Mouse (Mus musculus) lung, postnatal 25 days (tissue): ENCODE measurements at regions not wholly inside any gene's neighbourhood (a gene's known extent, or its start where the extent isn't known, plus 50 kb on each side); places are given as distances from the start of the nearest gene placed in this dataset.
A peak's percentile ranks its signal among the peaks of the same experiment; 100 is the strongest.

Experiments
- DNase-seq: peaks from one replicate; pipeline ENCODE4 v3.0.0; 2022; ENCODE audit warnings: low spot score

DNA sequence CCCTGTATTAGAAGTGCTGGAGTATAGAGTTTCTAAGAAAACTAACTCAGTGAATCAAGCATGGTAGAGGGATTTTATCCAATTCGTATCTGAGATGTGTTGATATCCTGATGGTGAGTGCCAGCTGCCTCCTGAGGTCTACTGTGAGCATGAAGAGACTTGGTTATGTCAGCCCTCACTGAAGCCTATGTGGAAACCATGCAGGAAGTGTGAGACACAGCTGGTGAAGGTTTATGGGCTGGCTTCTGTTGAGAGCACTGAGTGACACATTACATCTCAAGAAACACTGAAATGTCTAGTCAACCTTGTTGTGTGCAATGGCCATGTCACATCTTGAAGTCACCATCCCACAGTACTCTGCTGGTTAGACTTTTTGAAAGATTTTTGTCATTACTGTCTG is 104.6 kb downstream of the Psmg1 start:
- no peak for DNase-seq

DNA sequence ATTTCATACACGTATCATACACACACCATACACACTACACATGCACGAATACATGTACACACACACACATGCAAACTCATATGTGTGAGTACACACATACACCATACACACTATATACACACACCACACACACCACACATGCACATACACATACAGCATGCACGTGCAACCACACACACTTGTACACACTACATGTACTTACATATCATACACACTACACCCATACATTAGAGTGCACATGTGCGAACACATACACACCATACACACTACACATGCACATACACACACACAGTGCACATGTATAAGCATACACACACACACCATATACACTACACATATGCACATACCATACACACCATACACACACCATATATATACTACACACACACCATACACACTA is 117.5 kb downstream of the Psmg1 start:
- no peak for DNase-seq

DNA sequence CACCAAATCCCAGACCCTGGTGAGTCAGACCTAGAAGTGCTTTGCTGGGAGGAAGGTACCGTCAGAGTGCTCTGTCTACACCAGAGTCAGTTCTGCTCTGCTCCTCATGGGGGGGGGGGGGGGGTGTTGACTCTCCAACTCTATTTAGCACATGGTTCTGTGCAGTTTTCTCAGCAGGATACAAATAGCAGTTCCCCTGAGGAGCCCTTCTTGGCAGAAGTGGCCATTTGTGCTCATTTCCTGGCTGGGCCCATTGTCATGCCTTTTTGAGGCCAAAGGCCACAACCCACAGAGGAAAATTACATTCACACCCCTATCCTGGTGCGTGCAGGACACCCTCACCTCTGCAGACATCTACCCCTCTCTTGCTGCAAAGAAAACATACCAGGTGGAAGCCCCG is 118.3 kb downstream of the Psmg1 start:
- DNase-seq, result no peak

DNA sequence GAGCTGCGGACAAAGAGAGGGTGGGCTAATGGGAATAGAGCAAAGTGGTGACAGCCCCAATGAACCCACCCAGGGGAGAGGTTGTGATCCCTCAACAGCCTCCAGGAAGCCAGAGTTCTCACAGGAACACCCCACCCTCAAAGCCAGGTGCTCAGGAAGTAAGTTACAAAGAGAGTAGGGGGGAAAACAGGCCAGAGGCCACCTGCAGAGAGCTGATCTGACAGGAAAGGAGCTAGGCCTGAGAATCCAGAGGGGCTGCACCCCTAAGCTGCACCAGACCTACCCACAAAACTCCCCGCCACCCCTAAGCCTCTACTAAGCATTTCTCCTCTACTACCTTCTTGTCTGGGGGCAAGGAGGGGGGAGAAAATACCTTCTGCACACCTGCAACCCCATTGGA is 120.5 kb downstream of the Psmg1 start:
- no peak for DNase-seq

DNA sequence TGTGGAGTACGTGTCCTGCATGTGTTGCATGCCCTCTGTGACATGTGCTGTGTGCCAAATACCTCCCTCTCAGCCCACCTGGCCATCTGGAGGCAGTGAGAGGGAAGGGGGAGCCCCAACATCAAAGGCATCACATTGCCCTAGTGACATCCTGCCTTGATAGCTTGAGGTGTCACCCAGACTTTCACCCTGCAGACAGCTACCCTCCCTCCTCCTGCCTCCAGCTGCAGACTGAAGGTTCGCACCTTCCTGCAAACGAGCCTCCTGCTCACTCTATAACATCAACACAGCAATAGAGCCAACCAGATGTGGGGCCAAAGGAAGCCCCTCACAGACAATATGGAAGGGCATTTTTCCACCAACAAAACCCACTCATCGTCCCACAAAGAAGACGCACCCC is 121.3 kb downstream of the Psmg1 start:
- no peak for DNase-seq

DNA sequence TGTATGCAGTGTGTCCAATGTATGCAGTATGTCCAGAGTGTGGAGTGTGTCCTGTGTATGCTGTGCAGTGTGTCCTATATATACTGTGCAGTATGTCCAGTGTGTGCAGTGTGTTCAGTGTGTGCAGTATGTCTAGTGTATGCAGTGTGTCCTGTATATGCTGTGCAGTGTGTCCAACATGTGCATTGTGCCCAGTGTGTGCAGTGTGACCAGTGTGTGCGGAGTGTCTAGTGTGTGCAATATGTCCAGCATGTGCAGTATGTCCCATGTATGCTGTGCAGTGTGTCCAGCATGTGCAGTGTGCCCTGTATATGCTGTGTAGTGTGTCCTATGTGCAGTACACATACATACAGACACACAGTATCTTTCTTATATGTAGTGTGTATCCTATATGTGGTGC is 121.9 kb downstream of the Psmg1 start:
- DNase-seq, result no peak

DNA sequence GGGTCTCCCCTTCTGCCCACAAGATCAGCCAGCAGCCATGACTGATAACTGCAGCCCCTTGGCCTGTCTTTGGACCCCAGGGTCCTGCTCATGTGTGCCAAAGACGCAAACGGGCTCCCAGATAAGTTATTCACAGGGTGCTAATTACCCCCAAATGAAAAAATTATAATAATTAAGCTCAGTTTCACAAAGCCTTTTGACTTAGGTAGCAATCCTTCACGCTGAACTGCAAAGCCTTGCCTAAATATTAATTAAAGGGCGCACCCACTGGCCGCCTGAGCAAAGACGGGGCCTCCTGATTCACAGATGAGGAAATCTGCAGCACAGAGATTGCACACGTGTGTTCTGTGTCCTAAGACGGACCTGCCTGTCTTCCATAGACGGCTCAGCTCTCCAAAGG is 123.2 kb downstream of the Psmg1 start:
- no peak for DNase-seq

DNA sequence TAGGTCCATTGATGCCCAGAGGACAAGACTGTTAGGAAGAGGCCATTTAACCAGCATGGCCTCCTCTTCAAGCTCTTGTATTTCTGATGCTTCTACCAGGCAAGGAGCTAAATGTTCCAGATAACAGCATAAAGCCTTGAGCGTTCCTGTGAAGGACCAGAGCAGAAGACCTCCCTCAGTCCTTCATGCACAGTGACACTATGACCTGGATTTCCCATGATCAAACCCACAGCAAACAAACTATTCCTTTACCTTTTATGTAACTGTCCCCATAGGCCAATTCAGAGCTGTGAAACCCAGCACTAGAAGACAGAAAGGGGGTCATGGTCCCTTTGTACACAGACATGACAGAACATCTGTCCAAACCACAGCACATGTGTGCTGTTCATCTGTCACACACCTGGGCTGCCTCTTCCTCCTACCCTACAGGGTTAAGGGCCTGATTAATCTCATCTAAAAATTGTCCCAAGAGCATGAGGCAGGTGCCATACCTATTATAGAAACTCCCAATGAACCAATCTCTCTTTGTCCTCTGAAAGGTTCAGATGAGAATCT is 123.8 kb downstream of the Psmg1 start:
- DNase-seq, result no peak

DNA sequence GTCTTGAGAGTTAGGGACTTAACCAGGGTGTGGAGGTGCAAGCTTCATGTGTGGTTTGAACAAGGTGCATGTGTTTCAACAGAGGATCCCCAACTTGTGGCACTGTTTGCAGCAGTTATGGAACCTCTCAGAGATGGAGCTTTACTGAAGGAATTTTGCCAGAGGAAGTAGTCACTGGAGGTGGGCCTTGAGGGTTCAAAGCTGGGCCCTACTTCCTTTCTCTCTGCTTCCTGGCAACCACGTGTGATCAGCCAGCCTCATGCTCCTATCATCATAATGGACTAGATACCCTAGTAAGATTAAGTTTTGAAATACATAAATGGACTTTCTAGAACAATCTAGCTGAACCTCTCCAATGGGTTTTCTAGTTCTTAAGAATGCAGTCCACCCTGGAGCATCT is 125.2 kb downstream of the Psmg1 start:
- no peak for DNase-seq

DNA sequence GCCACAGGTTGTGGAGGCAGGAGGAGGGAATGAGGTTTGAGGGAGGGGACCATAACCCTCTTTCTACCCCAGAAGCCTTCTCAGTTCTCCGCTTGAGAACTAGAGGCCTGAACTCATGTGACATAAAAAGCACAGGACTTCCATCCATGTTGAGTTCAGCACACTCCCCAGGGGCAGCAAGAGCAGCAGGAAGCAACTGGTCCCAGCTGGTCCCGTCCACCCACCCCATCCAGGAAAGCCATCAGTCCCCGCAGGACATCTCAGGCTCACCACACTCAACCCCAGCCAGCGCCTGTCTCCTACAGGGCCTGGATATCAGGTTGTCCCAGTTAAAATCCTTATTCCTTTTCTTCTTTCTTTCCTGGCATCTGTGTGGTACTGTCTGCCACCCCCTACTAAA is 126.1 kb downstream of the Psmg1 start:
- DNase-seq, result no peak

DNA sequence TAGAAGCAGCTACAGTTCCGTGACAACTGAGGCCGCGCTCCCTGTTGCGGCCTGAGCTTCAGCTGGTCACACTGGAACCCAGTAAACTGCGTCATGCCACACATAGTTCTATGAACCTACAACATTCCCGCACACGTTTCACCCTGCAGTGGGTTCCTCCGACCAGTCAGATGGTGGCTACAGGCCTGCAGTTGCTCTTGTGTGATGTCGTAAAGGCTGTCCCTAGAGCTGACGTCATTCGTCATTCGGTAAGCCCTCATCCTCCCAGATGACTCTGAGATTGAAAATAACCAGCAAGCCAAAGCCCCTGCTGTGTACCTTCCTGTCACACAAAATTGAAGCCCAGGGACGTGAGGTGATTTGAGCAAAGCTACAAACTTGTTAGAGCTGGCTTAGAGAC is 126.7 kb downstream of the Psmg1 start:
- no peak for DNase-seq

DNA sequence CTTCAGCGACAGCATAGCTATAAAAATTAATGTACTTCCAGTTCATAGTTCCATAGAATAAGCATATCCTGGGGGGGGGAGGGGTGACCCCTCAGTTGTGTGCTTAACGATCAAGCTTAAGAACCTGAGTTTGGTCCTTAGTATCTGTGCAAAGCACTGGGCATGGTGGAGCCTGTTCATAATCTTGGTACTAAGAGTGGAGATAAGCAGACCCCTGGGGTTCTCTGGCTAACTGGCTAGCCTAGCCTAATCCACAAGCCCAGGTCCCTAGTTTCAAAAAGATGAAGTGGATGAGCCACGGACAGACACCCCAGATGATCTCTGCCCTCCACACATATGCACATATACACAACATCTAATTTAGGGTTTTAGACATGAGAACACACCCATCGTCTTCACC is 127.2 kb downstream of the Psmg1 start:
- DNase-seq, result no peak

DNA sequence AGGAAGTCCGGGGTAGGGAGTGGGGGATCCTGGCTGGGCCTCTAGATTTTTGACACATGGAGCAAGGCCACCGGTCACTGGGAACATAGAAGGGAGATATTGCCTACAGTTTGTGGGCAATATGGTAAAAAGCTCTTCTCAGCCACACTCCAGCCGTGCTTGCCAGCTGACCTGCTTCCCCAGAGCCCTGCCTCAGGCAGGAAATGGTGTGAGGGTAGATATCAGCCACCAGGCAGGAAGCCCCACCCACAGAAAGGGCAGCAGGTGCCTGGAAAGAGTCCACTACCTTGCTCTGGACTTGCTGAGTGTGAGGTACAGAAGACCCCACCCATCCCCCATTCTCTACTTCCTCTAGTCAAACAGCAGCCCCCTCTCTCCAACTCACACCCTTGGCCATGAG is 128.1 kb downstream of the Psmg1 start:
- peak; percentile 57 for DNase-seq

DNA sequence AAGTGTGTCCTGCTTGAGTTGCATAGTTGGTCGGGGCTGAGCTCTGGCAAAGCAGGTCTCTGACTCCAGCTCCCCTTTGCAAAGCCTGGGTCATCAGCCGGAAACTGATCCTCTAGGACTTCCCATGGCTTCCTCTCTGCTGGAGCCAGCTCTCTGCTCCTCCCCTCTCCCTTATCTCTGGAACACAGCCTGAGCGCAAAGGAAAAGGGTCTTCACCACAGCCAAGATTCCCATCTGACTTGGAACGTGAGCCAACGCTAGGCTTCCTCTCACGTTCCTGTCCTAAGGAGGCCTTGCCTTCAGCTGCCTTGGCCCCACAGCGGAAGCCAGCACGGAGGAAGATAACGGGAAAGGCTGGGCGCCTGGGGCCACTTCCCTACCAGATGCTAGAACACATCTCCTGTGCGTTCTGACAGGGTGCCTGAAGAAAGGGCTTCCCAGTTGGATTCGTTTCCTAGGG is 129.5 kb downstream of the Psmg1 start:
- peak; percentile 91 for DNase-seq

DNA sequence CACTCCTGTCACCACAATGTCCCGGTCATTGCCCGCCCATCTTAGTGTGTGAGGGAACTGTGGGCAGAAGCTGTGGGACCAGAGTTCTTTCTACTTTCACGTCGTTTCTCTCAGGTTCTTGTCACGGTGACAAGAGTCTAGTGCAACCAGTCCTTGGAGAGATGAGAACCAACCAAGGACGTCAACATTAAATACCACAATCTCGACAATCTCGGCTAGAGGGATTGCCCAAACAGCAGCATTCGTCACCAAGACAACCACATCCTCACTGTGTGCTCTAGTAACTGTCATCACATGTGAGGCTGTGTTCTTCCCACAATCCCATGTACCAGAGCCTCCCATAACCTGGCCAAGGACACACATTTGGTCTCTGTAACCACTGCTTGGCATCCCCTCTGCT is 129.9 kb downstream of the Psmg1 start:
- no peak for DNase-seq

DNA sequence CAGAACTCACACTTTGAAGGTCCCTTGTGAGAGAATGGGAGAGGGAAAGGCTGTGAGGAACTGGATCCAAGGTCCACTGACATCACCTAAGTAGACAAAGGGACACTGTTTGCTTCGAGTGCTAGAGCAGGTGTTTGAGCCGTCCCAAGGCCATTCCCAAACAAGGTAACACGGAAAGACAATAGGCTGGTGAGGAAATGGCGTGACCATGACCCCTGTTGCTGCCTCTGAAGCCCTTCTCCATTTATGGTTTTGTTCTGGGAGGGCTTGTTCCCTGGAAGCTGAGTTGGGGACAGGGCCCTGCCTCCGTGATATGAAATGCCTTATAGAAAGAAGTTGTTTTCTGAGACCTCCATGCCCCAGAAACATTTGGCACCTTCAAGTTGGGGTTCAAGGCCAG is 130.6 kb downstream of the Psmg1 start:
- DNase-seq, result no peak

DNA sequence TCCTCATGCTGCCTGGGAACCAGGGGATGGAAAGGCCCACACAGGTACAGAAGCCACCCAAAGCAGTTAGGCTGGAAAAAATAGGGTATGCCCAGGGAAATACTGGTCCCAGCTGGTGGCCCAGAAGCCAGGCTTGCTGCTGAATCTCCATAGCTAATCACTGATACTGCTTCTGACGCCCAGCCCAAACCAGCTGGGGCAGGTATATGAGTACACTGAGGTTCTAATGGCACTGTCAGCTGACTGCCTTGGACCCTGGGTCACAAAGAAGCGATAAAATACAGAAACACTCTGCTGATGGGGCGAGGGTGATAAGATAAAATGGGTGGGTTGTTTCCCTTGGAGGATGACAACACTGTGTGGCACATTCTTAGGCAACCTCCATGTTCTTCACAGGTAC is 133.4 kb downstream of the Psmg1 start:
- no peak for DNase-seq

DNA sequence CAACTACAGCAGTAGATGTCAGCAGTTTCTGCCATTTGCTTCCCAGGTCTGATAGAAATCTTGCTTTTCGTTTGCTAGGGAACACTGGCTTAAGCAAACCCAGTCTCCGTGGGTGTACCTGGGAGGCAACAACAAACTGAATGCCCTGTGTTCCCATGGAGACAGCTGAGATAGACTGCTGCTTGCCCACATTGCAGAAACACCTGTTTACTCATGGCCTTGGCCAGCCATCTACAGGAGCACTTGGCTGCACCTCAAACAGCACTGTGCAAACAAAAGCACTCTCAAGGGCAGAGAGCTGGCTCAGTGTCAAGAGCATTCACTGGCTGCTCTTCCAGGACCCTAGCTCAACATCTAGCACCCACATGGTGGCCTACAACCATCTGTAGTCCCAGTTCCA is 135.5 kb downstream of the Psmg1 start:
- peak; percentile 92 for DNase-seq

DNA sequence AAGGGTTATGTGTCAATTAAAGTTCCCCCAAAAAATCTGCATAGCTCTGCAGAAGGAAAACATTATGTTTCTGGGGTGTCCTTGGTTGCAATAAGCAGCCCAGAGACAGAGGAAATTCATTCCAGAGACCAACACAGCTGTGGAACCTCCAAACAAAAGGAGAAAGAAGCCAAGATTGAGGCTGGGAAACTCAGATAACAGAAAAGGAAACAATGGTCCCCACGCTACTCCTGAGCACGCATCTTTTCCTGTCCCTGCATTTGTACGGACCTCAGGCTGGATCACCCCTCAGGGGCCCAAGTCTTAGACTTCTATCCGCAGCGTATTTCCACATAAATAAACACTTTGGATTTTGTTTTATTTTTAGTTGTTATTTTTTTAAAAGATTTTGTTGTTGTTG is 138.9 kb downstream of the Psmg1 start:
- DNase-seq, result peak; percentile 55

DNA sequence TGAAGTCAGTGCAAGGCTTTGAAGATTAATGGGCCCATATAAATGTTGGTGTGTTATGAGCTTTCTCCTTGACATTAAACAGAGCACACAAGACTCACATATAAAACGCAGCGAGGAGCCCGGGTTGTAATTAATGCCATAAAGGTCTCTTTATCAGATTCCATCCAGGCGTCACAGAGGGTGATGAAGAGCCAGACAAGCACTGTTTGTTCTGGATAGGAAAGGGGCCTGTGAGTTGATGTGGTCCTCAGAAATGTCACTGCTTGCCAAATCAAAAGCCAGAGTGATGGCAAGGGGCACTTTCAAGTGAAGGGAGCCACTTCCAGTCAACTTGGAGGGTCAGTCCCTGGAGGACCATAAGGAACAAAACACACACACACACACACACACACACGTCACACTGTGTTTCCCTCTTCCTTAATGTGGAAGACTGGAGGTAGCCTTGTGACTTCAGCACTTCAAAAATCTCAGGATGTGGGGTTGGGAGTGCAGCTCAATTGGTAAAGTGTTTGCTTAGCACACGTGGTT is 142.1 kb downstream of the Psmg1 start:
- DNase-seq, result peak; percentile 74

DNA sequence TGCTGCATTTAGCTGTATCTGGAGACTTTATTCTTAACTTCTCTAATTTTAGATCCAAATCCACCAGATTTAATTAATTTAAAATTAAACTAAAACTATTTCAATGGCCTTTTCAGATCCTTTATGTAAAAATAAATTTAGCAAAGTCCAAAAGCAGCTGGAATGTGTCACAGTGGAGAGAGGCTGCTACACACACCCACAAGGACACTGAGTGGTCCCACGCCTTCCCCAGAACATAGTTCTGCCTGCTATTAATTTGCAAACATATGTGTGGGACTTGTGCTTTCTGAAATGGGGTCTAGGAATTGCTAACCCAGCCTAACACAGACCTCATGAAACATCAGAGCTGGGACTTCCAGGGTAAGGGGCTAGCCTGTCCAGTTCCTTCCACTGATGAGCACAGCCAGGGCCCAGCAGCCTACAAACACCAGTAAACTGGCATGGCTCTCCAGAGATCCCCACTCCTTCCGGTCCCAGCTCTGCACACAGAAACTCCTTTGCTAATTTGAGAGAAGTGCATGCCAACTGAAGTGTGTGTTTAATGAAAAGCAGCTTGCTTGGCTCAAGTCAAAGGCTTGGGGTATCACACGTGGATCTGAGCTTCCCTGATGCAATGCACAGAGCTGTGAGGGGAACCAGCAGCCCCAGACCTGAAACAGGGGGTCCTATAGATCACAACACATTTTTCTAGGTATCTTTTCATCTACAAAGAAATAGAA is 142.8 kb downstream of the Psmg1 start:
- DNase-seq, result peak; percentile 60

DNA sequence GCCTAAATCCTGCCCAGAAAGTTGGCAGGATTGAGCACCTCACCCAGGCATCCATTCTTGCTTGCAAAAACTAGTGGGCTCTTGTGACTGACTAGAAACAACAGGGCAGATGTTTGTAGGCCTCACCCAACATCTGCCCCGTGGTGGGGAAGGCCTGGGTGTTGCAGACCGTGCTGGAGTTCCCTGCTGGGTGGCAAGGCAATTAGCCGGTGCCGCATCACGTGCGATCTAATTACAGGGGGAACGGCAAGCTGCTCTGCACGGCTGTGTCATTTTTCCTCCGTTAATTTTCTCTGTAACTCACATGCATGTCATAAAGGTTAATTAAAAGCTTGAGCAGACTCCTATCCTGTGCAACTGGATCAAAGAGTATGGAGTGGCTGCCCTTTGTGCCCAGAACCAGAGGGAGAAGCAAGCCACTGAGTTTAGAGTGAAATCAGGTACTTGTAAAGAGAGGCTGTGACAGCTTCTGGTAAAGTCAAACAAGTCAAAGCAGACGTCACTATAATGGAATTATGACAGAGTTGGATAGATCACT is 143.5 kb downstream of the Ets2 start:
- no peak for DNase-seq

DNA sequence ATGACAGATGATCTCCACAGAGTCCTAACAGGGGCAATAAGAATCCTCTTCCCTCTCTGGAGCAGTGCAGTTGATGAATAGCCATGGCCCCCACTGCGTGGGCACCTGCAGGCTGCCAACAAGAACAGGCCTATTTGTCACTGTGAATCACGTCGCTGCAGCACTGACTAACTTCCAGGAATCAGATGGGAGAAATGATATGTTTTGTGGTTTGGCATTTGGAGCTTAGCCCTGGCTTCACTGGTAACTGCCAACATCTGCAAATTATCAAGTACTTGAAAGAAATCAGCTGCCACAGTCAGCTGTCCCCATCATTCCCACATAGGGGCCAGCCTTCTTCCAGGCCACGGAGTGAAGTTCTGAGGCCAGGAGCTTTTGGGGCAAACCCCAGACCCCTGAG is 142.8 kb downstream of the Ets2 start:
- DNase-seq, result no peak

DNA sequence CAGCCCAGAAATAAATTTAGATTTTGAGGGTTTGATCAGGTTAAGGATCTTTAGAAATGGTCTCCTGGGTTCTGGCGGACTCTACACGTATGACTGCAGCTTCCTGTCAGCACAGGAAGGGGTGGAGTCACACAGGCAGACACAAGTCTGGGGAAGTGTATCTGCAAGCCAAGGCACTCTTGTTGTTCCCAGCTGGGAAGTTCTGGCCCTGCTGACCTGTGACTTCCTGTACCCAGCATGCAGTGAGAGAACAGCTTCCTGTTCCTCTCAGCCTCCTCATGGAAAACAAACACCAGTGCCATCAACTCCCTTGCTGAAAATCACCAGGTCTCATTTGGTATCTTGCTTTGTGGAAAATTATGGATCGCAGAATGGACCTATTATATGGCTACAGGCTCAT is 140.9 kb downstream of the Ets2 start:
- DNase-seq, result no peak
